Mouse (Mus musculus) limb, embryonic 15.5 days (tissue): ENCODE measurements at regions not wholly inside any gene's neighbourhood (a gene's known extent, or its start where the extent isn't known, plus 50 kb on each side); places are given as distances from the start of the nearest gene placed in this dataset.

Experiments
- ATAC-seq: fragments of 200-750 bp; cut with Nextera tagmentation; 2 replicates; pipeline ENCODE4 v1.8.0; 2017; ENCODE audit warnings: low read depth, moderate TSS enrichment; ENCODE audit not compliant: insufficient number of reproducible peaks, low FRiP score, low TSS enrichment
- H3K27ac ChIP-seq: fragments of 300-500 bp; sonication (generic); 2 replicates; pipeline ENCODE4 v1.5.1; 2015; ENCODE audit warnings: moderate library complexity, mild to moderate bottlenecking, inconsistent platforms
- H3K27me3 ChIP-seq: fragments of 300-500 bp; sonication (generic); 2 replicates; pipeline ENCODE4 v1.6.1; 2015; ENCODE audit warnings: inconsistent platforms
- H3K36me3 ChIP-seq: fragments of 300-500 bp; sonication (generic); 2 replicates; pipeline ENCODE4 v1.6.1; 2015; ENCODE audit warnings: inconsistent platforms
- H3K4me1 ChIP-seq: fragments of 300-500 bp; sonication (generic); 2 replicates; pipeline ENCODE4 v1.6.1; 2015; ENCODE audit warnings: inconsistent platforms
- H3K4me2 ChIP-seq: fragments of 300-500 bp; sonication (generic); 2 replicates; pipeline ENCODE4 v1.6.1; 2015; ENCODE audit warnings: mild to moderate bottlenecking, inconsistent platforms
- H3K4me3 ChIP-seq: fragments of 300-500 bp; sonication (generic); 2 replicates; pipeline ENCODE4 v1.5.1; 2015; ENCODE audit warnings: mild to moderate bottlenecking, inconsistent platforms
- H3K9ac ChIP-seq: fragments of 300-500 bp; sonication (generic); 2 replicates; pipeline ENCODE4 v1.6.1; 2015; ENCODE audit warnings: inconsistent platforms
- H3K9me3 ChIP-seq: fragments of 300-500 bp; sonication (generic); 2 replicates; pipeline ENCODE4 v1.6.1; 2016; ENCODE audit warnings: inconsistent platforms
- WGBS: fragments of 180-500 bp; shearing (Covaris S2); methylation state at CpG from one replicate; pipeline ENCODE4 v1.1.7; 2015; 5-methylcytosine and 5-hydroxymethylcytosine counted together

GRCm38 (mm10) chr11:44163748-44164147 lies 236.1 kb upstream of the Il12b start:
- Histone ChIP-seq H3K9ac (no peak overlapping the region), H3K9me3 (no peaks in the 10 kb centered on the region), H3K4me2 (no peak overlapping the region), H3K4me1 (no peaks in the 10 kb centered on the region), H3K27ac (no peak overlapping the region), H3K36me3 (no peaks in the 10 kb centered on the region), H3K27me3 (no peaks in the 10 kb centered on the region), H3K4me3 (no peak overlapping the region)
- ATAC-seq = no peak
- 70% methylated on average over 1 of the region's 1 CpGs for WGBS

GRCm38 (mm10) chr11:44164186-44164585 lies 235.7 kb upstream of the Il12b start:
- ATAC-seq = no peak
- Histone ChIP-seq H3K27ac (no peak overlapping the region), H3K36me3 (no peaks in the 10 kb centered on the region), H3K27me3 (no peaks in the 10 kb centered on the region), H3K4me1 (no peaks in the 10 kb centered on the region), H3K4me2 (no peak overlapping the region), H3K4me3 (no peak overlapping the region), H3K9me3 (no peaks in the 10 kb centered on the region), H3K9ac (no peak overlapping the region)
- 69% methylated on average over 2 of the region's 2 CpGs for WGBS

GRCm38 (mm10) chr11:44167724-44168500 lies 232.0 kb upstream of the Il12b start:
- H3K4me2 ChIP-seq = no peak overlapping the region
- no peaks in the 10 kb centered on the region for H3K9me3 ChIP-seq
- H3K36me3 ChIP-seq = no peaks in the 10 kb centered on the region
- H3K9ac ChIP-seq = no peak overlapping the region
- no peak overlapping the region for H3K27ac ChIP-seq
- WGBS = 70% methylated on average over 6 of the region's 6 CpGs
- no peak for ATAC-seq
- no peaks in the 10 kb centered on the region for H3K4me1 ChIP-seq
- H3K4me3 ChIP-seq = no peak overlapping the region
- no peaks in the 10 kb centered on the region for H3K27me3 ChIP-seq

GRCm38 (mm10) chr11:44172478-44172877 lies 227.4 kb upstream of the Il12b start:
- no peaks in the 10 kb centered on the region for H3K9me3 ChIP-seq
- WGBS = 85% methylated on average over 4 of the region's 4 CpGs
- H3K27me3 ChIP-seq = no peaks in the 10 kb centered on the region
- H3K4me1 ChIP-seq = no peaks in the 10 kb centered on the region
- no peak overlapping the region for H3K27ac ChIP-seq
- H3K4me2 ChIP-seq = no peak overlapping the region
- H3K4me3 ChIP-seq = no peak overlapping the region
- H3K9ac ChIP-seq = no peak overlapping the region
- ATAC-seq = no peak
- no peaks in the 10 kb centered on the region for H3K36me3 ChIP-seq

- Histone ChIP-seq H3K4me1 (no peaks in the 10 kb centered on the region), H3K9ac (no peak overlapping the region), H3K36me3 (no peaks in the 10 kb centered on the region), H3K27ac (no peak overlapping the region), H3K9me3 (no peaks in the 10 kb centered on the region), H3K4me3 (no peak overlapping the region), H3K4me2 (no peak overlapping the region), H3K27me3 (no peaks in the 10 kb centered on the region)
- ATAC-seq = no peak
- WGBS = 68% methylated on average over 1 of the region's 1 CpGs
Observed at GRCm38 (mm10) chr11:44173196-44173595, 226.7 kb upstream of the Il12b start.

- Histone ChIP-seq H3K27me3 (no peaks in the 10 kb centered on the region), H3K4me1 (no peaks in the 10 kb centered on the region), H3K4me3 (no peak overlapping the region), H3K36me3 (no peaks in the 10 kb centered on the region), H3K9me3 (no peaks in the 10 kb centered on the region), H3K27ac (no peak overlapping the region), H3K9ac (no peak overlapping the region), H3K4me2 (no peak overlapping the region)
- WGBS = 79% methylated on average over 2 of the region's 2 CpGs
- no peak for ATAC-seq
Observed at GRCm38 (mm10) chr11:44174548-44174947, 225.3 kb upstream of the Il12b start.

GRCm38 (mm10) chr11:44179711-44180110 lies 220.2 kb upstream of the Il12b start:
- Histone ChIP-seq H3K4me3 (no peak overlapping the region), H3K4me1 (no peaks in the 10 kb centered on the region), H3K27me3 (no peaks in the 10 kb centered on the region), H3K9me3 (no peaks in the 10 kb centered on the region), H3K36me3 (no peaks in the 10 kb centered on the region), H3K9ac (no peak overlapping the region), H3K27ac (no peak overlapping the region), H3K4me2 (no peak overlapping the region)
- no peak for ATAC-seq
- 79% methylated on average over 3 of the region's 3 CpGs for WGBS

- no peak overlapping the region for H3K9ac ChIP-seq
- 70% methylated on average over 3 of the region's 3 CpGs for WGBS
Observed at GRCm38 (mm10) chr11:44183823-44184222, 216.0 kb upstream of the Il12b start.

GRCm38 (mm10) chr11:44185218-44185890 lies 214.5 kb upstream of the Il12b start:
- no peaks in the 10 kb centered on the region for H3K9me3 ChIP-seq
- H3K27me3 ChIP-seq = no peaks in the 10 kb centered on the region
- no peak overlapping the region for H3K4me2 ChIP-seq
- H3K36me3 ChIP-seq = no peaks in the 10 kb centered on the region
- H3K4me1 ChIP-seq = no peaks in the 10 kb centered on the region
- no peak overlapping the region for H3K27ac ChIP-seq
- WGBS = 69% methylated on average over 9 of the region's 9 CpGs
- no peak overlapping the region for H3K4me3 ChIP-seq
- no peak overlapping the region for H3K9ac ChIP-seq
- ATAC-seq = no peak

More at GRCm38 (mm10) chr11:44183823-44184222, 216.0 kb upstream of the Il12b start:
- H3K4me2 ChIP-seq = no peak overlapping the region
- ATAC-seq = no peak
- no peaks in the 10 kb centered on the region for H3K4me1 ChIP-seq
- no peaks in the 10 kb centered on the region for H3K9me3 ChIP-seq
- H3K27ac ChIP-seq = no peak overlapping the region
- no peak overlapping the region for H3K4me3 ChIP-seq
- no peaks in the 10 kb centered on the region for H3K27me3 ChIP-seq
- H3K36me3 ChIP-seq = no peaks in the 10 kb centered on the region

GRCm38 (mm10) chr11:44188202-44188601 lies 211.7 kb upstream of the Il12b start:
- no peak for ATAC-seq
- Histone ChIP-seq H3K36me3 (no peaks in the 10 kb centered on the region), H3K27ac (no peak overlapping the region), H3K4me2 (no peak overlapping the region), H3K27me3 (no peaks in the 10 kb centered on the region), H3K9ac (no peak overlapping the region), H3K4me1 (no peaks in the 10 kb centered on the region), H3K9me3 (no peaks in the 10 kb centered on the region), H3K4me3 (no peak overlapping the region)
- WGBS = 69% methylated on average over 2 of the region's 2 CpGs

GRCm38 (mm10) chr11:44193806-44194205 lies 206.1 kb upstream of the Il12b start:
- ATAC-seq = no peak
- H3K4me2 ChIP-seq = no peak overlapping the region
- no peaks in the 10 kb centered on the region for H3K4me1 ChIP-seq
- H3K9me3 ChIP-seq = no peaks in the 10 kb centered on the region
- H3K27me3 ChIP-seq = no peaks in the 10 kb centered on the region
- 79% methylated on average over 9 of the region's 9 CpGs for WGBS
- no peak overlapping the region for H3K9ac ChIP-seq
- H3K36me3 ChIP-seq = no peaks in the 10 kb centered on the region
- no peak overlapping the region for H3K4me3 ChIP-seq
- H3K27ac ChIP-seq = no peak overlapping the region

GRCm38 (mm10) chr11:44202716-44203115 lies 197.1 kb upstream of the Il12b start:
- no peak overlapping the region for H3K9ac ChIP-seq
- H3K36me3 ChIP-seq = no peaks in the 10 kb centered on the region
- no peaks in the 10 kb centered on the region for H3K27me3 ChIP-seq
- no peak overlapping the region for H3K4me2 ChIP-seq
- no peaks in the 10 kb centered on the region for H3K4me1 ChIP-seq
- 81% methylated on average over 2 of the region's 2 CpGs for WGBS
- H3K9me3 ChIP-seq = no peaks in the 10 kb centered on the region
- no peak overlapping the region for H3K27ac ChIP-seq
- no peak overlapping the region for H3K4me3 ChIP-seq
- ATAC-seq = no peak
